Mouse (Mus musculus): ENCODE results near the gene Ovch2.

Gene Ovch2

GRCm38 (mm10) chr7:107744454-107744853 is 56.6 kb downstream of the Ovch2 start:
- no peak for DNase-seq (ENCODE audit: low read depth, low spot score)

GRCm38 (mm10) chr7:107742963-107743465 is 58.0 kb downstream of the Ovch2 start:
- DNase-seq (ENCODE audit: low read depth, low spot score) = no peak

DNA sequence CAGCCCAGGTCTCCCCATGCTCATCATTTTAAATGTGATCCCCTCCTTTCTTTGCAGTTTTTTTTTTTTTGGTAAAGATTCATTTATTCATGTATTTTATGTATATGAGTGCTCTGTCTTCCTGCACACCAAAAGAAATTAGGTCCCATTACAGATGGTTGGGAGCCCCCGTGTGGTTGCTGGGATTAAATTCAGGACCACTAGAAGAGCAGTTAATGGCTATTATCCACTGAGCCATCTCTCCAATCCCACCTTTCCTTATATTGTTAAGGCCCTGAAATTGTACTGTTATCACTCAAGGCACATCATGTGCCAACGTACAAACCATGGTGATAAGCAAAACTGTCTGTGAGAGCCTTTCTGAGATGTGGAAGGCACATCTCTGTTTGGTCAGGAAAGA is 62.3 kb downstream of the Ovch2 start:
- DNase-seq (ENCODE audit: low read depth, low spot score) = peak; percentile 5

GRCm38 (mm10) chr7:107733162-107733561 is 67.8 kb downstream of the Ovch2 start:
- DNase-seq (ENCODE audit: low read depth, low spot score) = no peak
